8 mouse cellular contexts compared by ENCODE assay signal in the genomic region with DNA sequence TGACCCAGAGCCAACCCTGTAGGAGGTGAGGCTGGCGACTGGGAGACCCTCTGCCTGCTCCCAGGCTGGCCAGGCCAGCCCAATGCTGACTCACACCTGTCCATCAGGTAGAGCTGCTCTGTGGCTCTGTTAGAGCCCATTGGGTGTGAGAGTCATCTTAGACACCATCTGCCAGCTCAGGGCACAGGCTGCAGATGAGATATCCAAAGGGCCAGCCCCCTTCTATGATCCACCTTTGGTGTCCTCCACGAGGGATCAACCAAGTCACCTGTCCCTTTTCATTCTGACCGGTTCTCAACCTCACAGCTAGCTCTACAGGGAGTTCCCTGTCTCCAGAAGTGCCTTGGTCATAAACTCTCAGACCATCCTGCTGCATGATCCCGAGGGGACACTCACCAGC. TPM values are rescaled to one million over a fixed set of nuclear protein-coding genes. Genes with fewer than 3 reads are reported as not detected.
DNase-seq lines count a peak whose midpoint lies in the region; ATAC-seq and TF ChIP-seq lines count a peak whose summit lies in the region.

No protein-coding gene starts in this region.

- WGBS in heart, embryonic 15.5 days = 49% methylated on average over 4 of the region's 4 CpGs
- WGBS in forebrain, embryonic 14.5 days = 66% methylated on average over 4 of the region's 4 CpGs
- 30% methylated on average over 4 of the region's 4 CpGs for whole genome bisulfite sequencing in liver, embryonic 16.5 days (ENCODE audit: insufficient replicate concordance)

- DNase-seq in heart, postnatal 4 days = no peak
- DNase-seq in ES-E14 (ENCODE audit: low read depth, low spot score) = no peak
- DNase-seq in forebrain, embryonic 14.5 days (ENCODE audit: low spot score) = no peak
- no peak for DNase-seq in frontal cortex, postnatal 14 days (ENCODE audit: low spot score in 2 of 2)
- no peak for DNase-seq in frontal cortex, adult 2 months (ENCODE audit: extremely low spot score in 1 of 2, low spot score in 1 of 2)
- no peak for DNase-seq in retina, postnatal 1 day

- no peaks in the 10 kb centered on the region for H3K27me3 ChIP-seq in heart, embryonic 15.5 days
- no peaks in the 10 kb centered on the region for H3K27me3 ChIP-seq in forebrain, embryonic 14.5 days (replicated peaks; ENCODE audit: control insufficient read depth, insufficient read depth, low read length)
- no peaks in the 10 kb centered on the region for H3K27me3 ChIP-seq in liver, embryonic 16.5 days (ENCODE audit: control insufficient read depth, insufficient read depth, low read depth, low read length)

- no peak for ATAC-seq in heart, embryonic 15.5 days (replicated peaks; ENCODE audit: insufficient number of reproducible peaks, insufficient read depth, low FRiP score, low read depth)
- no peak for ATAC-seq in forebrain, embryonic 14.5 days
- no peak for ATAC-seq in liver, embryonic 16.5 days (ENCODE audit: low read depth)

- in situ Hi-C loops in ES-E14 (cut with MboI; ENCODE audit: low sequenced_read_pairs in 2 of 2, unreplicated experiment in 2 of 2) = no loop called here

- peak overlapping the region; percentile 90 for H3K9ac ChIP-seq in heart, embryonic 15.5 days
- H3K9ac ChIP-seq in ES-E14 (ENCODE audit: insufficient read depth, low read depth, low read length, poor library complexity, severe bottlenecking) = peak overlapping the region; percentile 94; the same call in 1 of the 2 replicates
- peak overlapping the region; percentile 93 for H3K9ac ChIP-seq in forebrain, embryonic 14.5 days (ENCODE audit: low read length)
- H3K9ac ChIP-seq in liver, embryonic 16.5 days (ENCODE audit: low read depth, low read length) = peak overlapping the region; percentile 17; the same call in 1 of the 2 replicates

- H3K4me2 ChIP-seq in heart, embryonic 15.5 days = peak overlapping the region; percentile 82
- peak overlapping the region; percentile 95 for H3K4me2 ChIP-seq in forebrain, embryonic 14.5 days (ENCODE audit: low read length)
- H3K4me2 ChIP-seq in liver, embryonic 16.5 days (ENCODE audit: low read depth, low read length) = peak overlapping the region; percentile 99

- no peak overlapping the region for H3K27ac ChIP-seq in heart, embryonic 15.5 days
- no peak overlapping the region for H3K27ac ChIP-seq in ES-E14 (ENCODE audit: insufficient read depth, low read depth, low read length, poor library complexity, severe bottlenecking)
- H3K27ac ChIP-seq in forebrain, embryonic 14.5 days (ENCODE audit: low read depth, low read length) = no peak overlapping the region
- H3K27ac ChIP-seq in liver, embryonic 16.5 days (ENCODE audit: low read length) = no peak overlapping the region

- peaks cover 36% of the 10 kb centered on the region for H3K4me1 ChIP-seq in heart, embryonic 15.5 days (replicated peaks)
- H3K4me1 ChIP-seq in ES-E14 (ENCODE audit: control insufficient read depth in 2 of 2, insufficient read depth in 2 of 2, low read length in 2 of 2, poor library complexity in 1 of 2) = peaks cover 4 to 31% of the 10 kb centered on the region in 2 experiments; a peak in 3 of 4 replicates
- peaks cover 27% of the 10 kb centered on the region for H3K4me1 ChIP-seq in forebrain, embryonic 14.5 days (ENCODE audit: control insufficient read depth, insufficient read depth, low read length)
- H3K4me1 ChIP-seq in liver, embryonic 16.5 days (ENCODE audit: control insufficient read depth, low read depth, low read length) = peaks cover 31% of the 10 kb centered on the region

- H3K9me3 ChIP-seq in heart, embryonic 15.5 days (replicated peaks) = no peaks in the 10 kb centered on the region
- H3K9me3 ChIP-seq in ES-E14 (ENCODE audit: control insufficient read depth, insufficient read depth, low read depth, low read length) = no peaks in the 10 kb centered on the region
- H3K9me3 ChIP-seq in forebrain, embryonic 14.5 days (replicated peaks; ENCODE audit: control insufficient read depth, low read length) = no peaks in the 10 kb centered on the region
- H3K9me3 ChIP-seq in liver, embryonic 16.5 days (replicated peaks; ENCODE audit: control insufficient read depth, low read length) = no peaks in the 10 kb centered on the region

- H3K4me3 ChIP-seq in heart, embryonic 15.5 days = peak overlapping the region; percentile 73
- peak overlapping the region; percentile 87 to 91; a peak in 3 of 4 replicates for H3K4me3 ChIP-seq in ES-E14 (ENCODE audit: insufficient read depth in 1 of 2, low read depth in 1 of 2, low read length in 2 of 2, poor library complexity in 1 of 2, severe bottlenecking in 1 of 2)
- peak overlapping the region; percentile 86 for H3K4me3 ChIP-seq in forebrain, embryonic 14.5 days (ENCODE audit: low read depth, low read length)
- H3K4me3 ChIP-seq in liver, embryonic 16.5 days (ENCODE audit: low read depth, low read length) = peak overlapping the region; percentile 75

- H3K36me3 ChIP-seq in heart, embryonic 15.5 days = peaks cover 36% of the 10 kb centered on the region
- H3K36me3 ChIP-seq in ES-E14 (ENCODE audit: control insufficient read depth, insufficient read depth, low read length, poor library complexity, severe bottlenecking) = peaks cover 51% of the 10 kb centered on the region
- H3K36me3 ChIP-seq in forebrain, embryonic 14.5 days (ENCODE audit: control insufficient read depth, insufficient read depth, low read length) = peaks cover 54% of the 10 kb centered on the region
- peaks cover 19% of the 10 kb centered on the region for H3K36me3 ChIP-seq in liver, embryonic 16.5 days (ENCODE audit: control insufficient read depth, insufficient read depth)

TF ChIP-seq in ES-E14, 5 proteins besides CTCF, POLR2A, EP300 and RAD21:
- no peak for TF ChIP-seq ZC3H11A (IDR thresholded peaks at IDR 0.05; ENCODE audit: borderline replicate concordance, low read depth, low read length)
- no peak for TF ChIP-seq CHD2 (IDR thresholded peaks at IDR 0.05; ENCODE audit: low read depth, low read length)
- TF ChIP-seq MAFK (IDR thresholded peaks at IDR 0.05; ENCODE audit: insufficient read depth, low read depth, low read length) = no peak
- no peak for TF ChIP-seq HCFC1 (IDR thresholded peaks at IDR 0.05; ENCODE audit: borderline replicate concordance, insufficient read depth, low read length)
- no peak for TF ChIP-seq ZNF384 (IDR thresholded peaks at IDR 0.05; ENCODE audit: low read depth, low read length)

RNA-seq across cellular contexts. Expression of gene Fasn, which starts 2.0 kb away (rescaled TPM):
- polyA plus RNA-seq in heart, embryonic 15.5 days (2015; fragmentation: Nextera tagmentation; extraction: Ambion mirVana) = 17.0 and 31.7 TPM in 2 replicates
- 10 to 100 TPM; 59.3 to 63.9 TPM for total RNA-seq in heart, postnatal 4 days (2021)
- total RNA-seq in ES-E14 (2012; rRNA removed) = 210 and 251 TPM in 2 replicates
- 84.2 and 102 TPM in 2 replicates for polyA plus RNA-seq in forebrain, embryonic 14.5 days (2014; fragmentation: Nextera tagmentation; extraction: Ambion mirVana)
- 20.3 and 24.2 TPM in 2 replicates for polyA plus RNA-seq in liver, embryonic 16.5 days (2015; fragmentation: Nextera tagmentation; extraction: Ambion mirVana)
- polyA plus RNA-seq in frontal cortex, adult 2 months (2012; rRNA removed) = 271 and 272 TPM in 2 replicates

RNA-seq across cellular contexts. Expression of gene Dus1l, which starts 26.1 kb away (rescaled TPM):
- 36.9 and 50.0 TPM in 2 replicates for polyA plus RNA-seq in heart, embryonic 15.5 days (2015; fragmentation: Nextera tagmentation; extraction: Ambion mirVana)
- 10 to 100 TPM; 34.0 to 37.5 TPM for total RNA-seq in heart, postnatal 4 days (2021)
- 101 and 124 TPM in 2 replicates for total RNA-seq in ES-E14 (2012; rRNA removed)
- polyA plus RNA-seq in forebrain, embryonic 14.5 days (2014; fragmentation: Nextera tagmentation; extraction: Ambion mirVana) = 53.5 and 58.6 TPM in 2 replicates
- 51.4 and 51.6 TPM in 2 replicates for polyA plus RNA-seq in liver, embryonic 16.5 days (2015; fragmentation: Nextera tagmentation; extraction: Ambion mirVana)
- polyA plus RNA-seq in frontal cortex, adult 2 months (2012; rRNA removed) = 45.1 and 45.7 TPM in 2 replicates

RNA-seq across cellular contexts. Expression of gene Gps1, which starts 38.2 kb away (rescaled TPM):
- 113 and 134 TPM in 2 replicates for polyA plus RNA-seq in heart, embryonic 15.5 days (2015; fragmentation: Nextera tagmentation; extraction: Ambion mirVana)
- 10 to 100 TPM; 73.0 to 78.0 TPM for total RNA-seq in heart, postnatal 4 days (2021)
- total RNA-seq in ES-E14 (2012; rRNA removed) = 289 and 378 TPM in 2 replicates
- 348 and 350 TPM in 2 replicates for polyA plus RNA-seq in forebrain, embryonic 14.5 days (2014; fragmentation: Nextera tagmentation; extraction: Ambion mirVana)
- 61.6 and 64.7 TPM in 2 replicates for polyA plus RNA-seq in liver, embryonic 16.5 days (2015; fragmentation: Nextera tagmentation; extraction: Ambion mirVana)
- polyA plus RNA-seq in frontal cortex, adult 2 months (2012; rRNA removed) = 222 and 229 TPM in 2 replicates

RNA-seq across cellular contexts. Expression of gene Rfng, which starts 38.3 kb away (rescaled TPM):
- 21.1 and 30.8 TPM in 2 replicates for polyA plus RNA-seq in heart, embryonic 15.5 days (2015; fragmentation: Nextera tagmentation; extraction: Ambion mirVana)
- total RNA-seq in heart, postnatal 4 days (2021) = 10 to 100 TPM; 13.2 to 13.3 TPM
- 18.8 and 28.6 TPM in 2 replicates for total RNA-seq in ES-E14 (2012; rRNA removed)
- polyA plus RNA-seq in forebrain, embryonic 14.5 days (2014; fragmentation: Nextera tagmentation; extraction: Ambion mirVana) = 39.4 and 64.8 TPM in 2 replicates
- 8.6 and 11.5 TPM in 2 replicates for polyA plus RNA-seq in liver, embryonic 16.5 days (2015; fragmentation: Nextera tagmentation; extraction: Ambion mirVana)
- polyA plus RNA-seq in frontal cortex, adult 2 months (2012; rRNA removed) = 88.6 and 97.4 TPM in 2 replicates

RNA-seq across cellular contexts. Expression of gene Hmga1b, which starts 59.7 kb away (rescaled TPM):
- polyA plus RNA-seq in heart, embryonic 15.5 days (2015; fragmentation: Nextera tagmentation; extraction: Ambion mirVana) = 2.1 and 2.8 TPM in 2 replicates
- 10 to 100 TPM; 37.1 to 47.2 TPM for total RNA-seq in heart, postnatal 4 days (2021)
- 184 and 244 TPM in 2 replicates for total RNA-seq in ES-E14 (2012; rRNA removed)
- polyA plus RNA-seq in forebrain, embryonic 14.5 days (2014; fragmentation: Nextera tagmentation; extraction: Ambion mirVana) = 3.8 and 3.9 TPM in 2 replicates
- 1.5 and 1.6 TPM in 2 replicates for polyA plus RNA-seq in liver, embryonic 16.5 days (2015; fragmentation: Nextera tagmentation; extraction: Ambion mirVana)
- 1.3 and 2.2 TPM in 2 replicates for polyA plus RNA-seq in frontal cortex, adult 2 months (2012; rRNA removed)

Comparison
In these comparisons a context has a peak if more than half of its experiments do, and no peak if none do; other contexts are left out.
1. H3K9ac ChIP-seq: peak in every context shown above with its lines; median percentile 94 in ES-E14; 93 in forebrain, embryonic 14.5 days; 90 in heart, embryonic 15.5 days; 17 in liver, embryonic 16.5 days.